Mouse (Mus musculus): ENCODE measurements around the gene Hipk2.
A peak's percentile ranks its signal among the peaks of the same experiment; 100 is the strongest.

Hipk2 gene

GRCm38 (mm10) chr6:38753025-38753424 is 122.9 kb downstream of the Hipk2 start:
- no peak for DNase-seq (ENCODE audit: low spot score)

GRCm38 (mm10) chr6:38752495-38752894 is 123.5 kb downstream of the Hipk2 start:
- DNase-seq (ENCODE audit: low spot score): no peak

- DNase-seq (ENCODE audit: low spot score): no peak
These were observed 127.9 kb downstream of the Hipk2 start for GRCm38 (mm10) chr6:38748037-38748436.

GRCm38 (mm10) chr6:38743351-38743750 is 132.6 kb downstream of the Hipk2 start:
- DNase-seq (ENCODE audit: low spot score): no peak

- no peak for DNase-seq (ENCODE audit: low spot score)
These were observed 133.5 kb downstream of the Hipk2 start for GRCm38 (mm10) chr6:38742441-38742840.

- no peak for DNase-seq (ENCODE audit: low spot score)
These were observed 134.9 kb downstream of the Hipk2 start for GRCm38 (mm10) chr6:38741024-38741423.

GRCm38 (mm10) chr6:38739266-38739665 is 136.7 kb downstream of the Hipk2 start:
- no peak for DNase-seq (ENCODE audit: low spot score)

GRCm38 (mm10) chr6:38737763-38738162 is 138.2 kb downstream of the Hipk2 start:
- DNase-seq (ENCODE audit: low spot score): no peak

- DNase-seq (ENCODE audit: low spot score): peak; percentile 72
These were observed 139.7 kb downstream of the Hipk2 start for GRCm38 (mm10) chr6:38736240-38736639.

- DNase-seq (ENCODE audit: low spot score): no peak
These were observed 143.3 kb downstream of the Hipk2 start for GRCm38 (mm10) chr6:38732681-38733080.

- no peak for DNase-seq (ENCODE audit: low spot score)
These were observed 145.5 kb downstream of the Hipk2 start for GRCm38 (mm10) chr6:38730169-38731146.

GRCm38 (mm10) chr6:38725515-38725914 is 150.4 kb downstream of the Hipk2 start:
- no peak for DNase-seq (ENCODE audit: low spot score)

- no peak for DNase-seq (ENCODE audit: low spot score)
These were observed 154.6 kb downstream of the Hipk2 start for GRCm38 (mm10) chr6:38721361-38721760.

- DNase-seq (ENCODE audit: low spot score): no peak
These were observed 156.7 kb downstream of the Hipk2 start for GRCm38 (mm10) chr6:38719229-38719628.

GRCm38 (mm10) chr6:38718625-38719024 is 157.3 kb downstream of the Hipk2 start:
- DNase-seq (ENCODE audit: low spot score): no peak

GRCm38 (mm10) chr6:38715881-38716280 is 160.1 kb downstream of the Hipk2 start:
- no peak for DNase-seq (ENCODE audit: low spot score)

GRCm38 (mm10) chr6:38713957-38714898 is 161.7 kb downstream of the Hipk2 start:
- no peak for DNase-seq (ENCODE audit: low spot score)

- no peak for DNase-seq (ENCODE audit: low spot score)
These were observed 165.5 kb downstream of the Hipk2 start for GRCm38 (mm10) chr6:38710449-38710848.

GRCm38 (mm10) chr6:38704264-38704984 is 171.5 kb downstream of the Hipk2 start:
- DNase-seq (ENCODE audit: low spot score): no peak

GRCm38 (mm10) chr6:38703526-38703925 is 172.4 kb downstream of the Hipk2 start:
- DNase-seq (ENCODE audit: low spot score): no peak

GRCm38 (mm10) chr6:38702810-38703399 is 173.1 kb downstream of the Hipk2 start:
- no peak for DNase-seq (ENCODE audit: low spot score)

Measured in MN1 (cell line).